Mouse (Mus musculus) liver, embryonic 16.5 days (tissue): ENCODE measurements around the gene Ak1. TPM values are rescaled to one million over a fixed set of nuclear protein-coding genes. Genes with fewer than 3 reads are reported as not detected.

Experiments used
- ATAC-seq: fragments of 200-750 bp; cut with Nextera tagmentation; 2 replicates; pipeline ENCODE4 v1.8.0; 2017; ENCODE audit warnings: low read depth, mild to moderate bottlenecking, moderate number of reproducible peaks, moderate library complexity
- H3K27ac ChIP-seq: fragments of 300-500 bp; sonication (generic); 2 replicates; pipeline ENCODE4 v1.5.1; 2014; ENCODE audit warnings: mild to moderate bottlenecking, low read length
- H3K27me3 ChIP-seq: fragments of 300-500 bp; sonication (generic); 2 replicates; pipeline ENCODE4 v1.6.1; 2014; ENCODE audit warnings: low read depth, low read length, mixed read lengths; ENCODE audit not compliant: control insufficient read depth, insufficient read depth
- H3K36me3 ChIP-seq: fragments of 300-500 bp; sonication (generic); 2 replicates; pipeline ENCODE4 v1.6.1; 2014; ENCODE audit warnings: mild to moderate bottlenecking; ENCODE audit not compliant: control insufficient read depth, insufficient read depth
- H3K4me1 ChIP-seq: fragments of 300-500 bp; sonication (generic); 2 replicates; pipeline ENCODE4 v1.6.1; 2014; ENCODE audit warnings: low read depth, low read length, mixed read lengths; ENCODE audit not compliant: control insufficient read depth
- H3K4me2 ChIP-seq: fragments of 300-500 bp; sonication (generic); 2 replicates; pipeline ENCODE4 v1.6.1; 2014; ENCODE audit warnings: low read depth, low read length, mixed read lengths
- H3K4me3 ChIP-seq: fragments of 300-500 bp; sonication (generic); 2 replicates; pipeline ENCODE4 v1.5.1; 2014; ENCODE audit warnings: low read depth, mild to moderate bottlenecking, low read length
- H3K9ac ChIP-seq: fragments of 300-500 bp; sonication (generic); 2 replicates; pipeline ENCODE4 v1.6.1; 2014; ENCODE audit warnings: low read depth, low read length
- H3K9me3 ChIP-seq: fragments of 300-500 bp; sonication (generic); replicated peaks from 2 replicates; pipeline ENCODE4 v1.6.1; 2016; ENCODE audit warnings: low read length; ENCODE audit not compliant: control insufficient read depth
- WGBS: fragments of 180-500 bp; shearing (Covaris S2); extraction: QIAGEN DNeasy Blood & Tissue Kit; methylation state at CpG from one replicate; pipeline ENCODE4 v1.1.7; 2014; ENCODE audit not compliant: insufficient replicate concordance; 5-methylcytosine and 5-hydroxymethylcytosine counted together
- microRNA counts: library from miRNA; unstranded; fragments of <30 nt; microRNA quantifications from one replicate; lab custom pipeline; 2016
- microRNA-seq: library from miRNA; unstranded; fragments of <30 nt; microRNA quantifications from one replicate; pipeline ENCODE4, GENCODE M21; 2016
- polyA plus RNA-seq: library from polyadenylated mRNA; unstranded; fragments of >200 nt; fragmentation: Nextera tagmentation; extraction: Ambion mirVana; gene quantifications from 2 replicates; pipeline ENCODE4 v1.2.1, GENCODE M21; 2015

Ak1 gene
- polyA plus RNA-seq, 1 experiment from 2014 or later: 7.9 TPM

DNA sequence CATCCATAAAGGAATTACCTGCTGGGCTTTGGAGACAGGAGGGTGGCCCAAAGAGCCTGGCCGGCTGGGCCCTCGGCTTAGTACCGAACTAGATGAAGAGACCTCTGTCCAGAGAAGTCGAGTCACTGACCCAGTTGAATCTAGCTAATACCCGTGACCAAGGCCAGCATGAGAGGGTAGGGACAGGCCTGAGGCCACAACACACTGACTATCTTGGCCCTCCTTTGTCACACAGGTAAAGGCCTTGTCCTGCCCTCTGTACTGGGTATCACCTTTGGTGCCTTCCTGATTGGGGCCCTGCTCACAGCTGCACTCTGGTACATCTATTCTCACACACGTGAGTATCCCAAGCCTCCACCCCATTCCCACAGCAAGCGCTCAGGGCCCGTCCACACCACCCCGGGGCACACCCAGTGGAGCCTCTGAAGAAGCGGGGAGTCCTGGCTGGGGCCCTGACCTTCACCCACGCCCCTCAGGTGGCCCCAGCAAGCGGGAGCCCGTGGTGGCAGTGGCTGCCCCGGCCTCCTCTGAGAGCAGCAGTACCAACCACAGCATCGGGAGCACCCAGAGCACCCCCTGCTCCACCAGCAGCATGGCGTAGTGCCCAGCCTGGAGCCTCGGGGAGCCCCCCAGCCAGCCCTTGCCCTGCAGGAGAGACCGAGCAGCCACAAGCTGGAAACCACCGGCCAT, 59.5 kb downstream of the Ak1 start:
- H3K4me3 ChIP-seq: no peak overlapping the region
- no peaks in the 10 kb centered on the region for H3K27me3 ChIP-seq
- no peaks in the 10 kb centered on the region for H3K9me3 ChIP-seq
- H3K9ac ChIP-seq: no peak overlapping the region
- no peak overlapping the region for H3K4me2 ChIP-seq
- H3K27ac ChIP-seq: no peak overlapping the region
- no peak for ATAC-seq
- H3K4me1 ChIP-seq: no peaks in the 10 kb centered on the region; the same call in 1 of the 2 replicates
- H3K36me3 ChIP-seq: peaks cover 14% of the 10 kb centered on the region
- WGBS: 77% methylated on average over 19 of the region's 19 CpGs

DNA sequence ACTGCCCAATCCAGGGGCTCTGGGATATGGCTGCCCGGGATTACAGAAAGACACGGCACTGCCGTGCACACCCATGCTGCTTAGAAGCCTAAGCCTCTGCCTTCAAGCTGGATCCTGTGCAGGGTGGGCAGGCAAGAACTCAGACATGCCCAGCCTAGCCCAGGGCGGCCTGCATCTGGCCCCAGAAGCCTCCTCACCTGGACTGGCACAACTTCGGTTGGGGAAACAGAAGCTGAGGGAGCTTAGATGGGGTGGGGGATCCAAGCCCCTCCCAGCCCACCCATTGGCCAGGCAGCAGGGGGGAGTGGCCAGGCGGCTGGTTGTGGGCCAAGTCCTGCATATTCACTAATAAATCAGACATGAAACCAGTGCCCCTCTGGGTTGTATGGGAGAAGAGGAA, 60.2 kb downstream of the Ak1 start:
- Histone ChIP-seq H3K36me3 (peaks cover 18% of the 10 kb centered on the region), H3K4me1 (no peaks in the 10 kb centered on the region; the same call in 1 of the 2 replicates), H3K9ac (no peak overlapping the region), H3K9me3 (no peaks in the 10 kb centered on the region), H3K4me3 (no peak overlapping the region), H3K4me2 (no peak overlapping the region), H3K27me3 (no peaks in the 10 kb centered on the region), H3K27ac (no peak overlapping the region)
- no peak for ATAC-seq
- WGBS: 66% methylated on average over 6 of the region's 6 CpGs

- Histone ChIP-seq H3K27ac (no peak overlapping the region), H3K36me3 (peaks cover 20% of the 10 kb centered on the region), H3K9me3 (no peaks in the 10 kb centered on the region), H3K4me2 (no peak overlapping the region), H3K4me3 (no peak overlapping the region), H3K4me1 (no peaks in the 10 kb centered on the region; the same call in 1 of the 2 replicates), H3K9ac (no peak overlapping the region), H3K27me3 (no peaks in the 10 kb centered on the region)
- 68% methylated on average over 14 of the region's 14 CpGs for WGBS
- no peak for ATAC-seq
Measured at GRCm38 (mm10) chr2:32682721-32683417, 61.3 kb downstream of the Ak1 start.

GRCm38 (mm10) chr2:32683701-32684100, 62.1 kb downstream of the Ak1 start:
- Histone ChIP-seq H3K27ac (no peak overlapping the region), H3K9me3 (no peaks in the 10 kb centered on the region), H3K4me2 (no peak overlapping the region), H3K36me3 (peaks cover 20% of the 10 kb centered on the region), H3K27me3 (no peaks in the 10 kb centered on the region), H3K9ac (no peak overlapping the region), H3K4me3 (no peak overlapping the region), H3K4me1 (no peaks in the 10 kb centered on the region; the same call in 1 of the 2 replicates)
- no peak for ATAC-seq
- 78% methylated on average over 10 of the region's 10 CpGs for WGBS

MicroRNA genes within 50 kb of the gene (microRNA counts, 519-probe panel; counts per million panel counts)
- microRNA mmu-miR-1954 (lab: Ali Mortazavi, UCI): 60.7 counts per million

Small RNA genes lying within 50 kb of the gene (microRNA-seq; reads per million reads assigned to microRNA genes)
- gene Gm47291: not detected
- not detected for gene Mir1954

Other genes with a start within 250 kb of the Ak1 start
- gene 1110008P14Rik, start 239.8 kb upstream of the Ak1 start, polyA plus RNA-seq: 20.2 and 21.6 TPM in 2 replicates
- 212 and 273 TPM in 2 replicates for gene Lcn2, start 233.5 kb upstream of the Ak1 start, polyA plus RNA-seq
- 9.4 and 11.0 TPM in 2 replicates for gene Ptges2, start 225.9 kb upstream of the Ak1 start, polyA plus RNA-seq
- gene Naif1, start 171.3 kb upstream of the Ak1 start, polyA plus RNA-seq: 1.9 and 2.0 TPM in 2 replicates
- 9.5 and 9.7 TPM in 2 replicates for gene Slc25a25, start 170.3 kb upstream of the Ak1 start, polyA plus RNA-seq
- gene Fam102a, start 86.4 kb upstream of the Ak1 start, polyA plus RNA-seq: 1.6 TPM in 2 replicates
- 44.8 and 47.9 TPM in 2 replicates for gene Dpm2, start 50.9 kb upstream of the Ak1 start, polyA plus RNA-seq
- not detected in 2 replicates for gene Pip5kl1, start 47.0 kb upstream of the Ak1 start, polyA plus RNA-seq
- gene 9430097D07Rik, start 46.1 kb upstream of the Ak1 start, polyA plus RNA-seq: 0.06 TPM in 1 of 2 replicates, not detected in the other
- gene St6galnac4, start 34.7 kb upstream of the Ak1 start, polyA plus RNA-seq: 6.0 and 7.4 TPM in 2 replicates
- 12.0 and 12.8 TPM in 2 replicates for gene St6galnac6, start 22.0 kb upstream of the Ak1 start, polyA plus RNA-seq
- 25.9 and 29.3 TPM in 2 replicates for gene Eng, start 24.8 kb downstream of the Ak1 start, polyA plus RNA-seq
- gene Fpgs, start 82.4 kb downstream of the Ak1 start, polyA plus RNA-seq: 49.7 and 56.2 TPM in 2 replicates
- gene Cdk9, start 91.3 kb downstream of the Ak1 start, polyA plus RNA-seq: 40.2 and 43.8 TPM in 2 replicates
- gene Sh2d3c, start 99.3 kb downstream of the Ak1 start, polyA plus RNA-seq: 7.1 and 8.6 TPM in 2 replicates
- not detected in 2 replicates for gene 6330409D20Rik, start 119.3 kb downstream of the Ak1 start, polyA plus RNA-seq
- gene Tor2a, start 135.5 kb downstream of the Ak1 start, polyA plus RNA-seq: 25.7 and 26.1 TPM in 2 replicates
- gene Ttc16, start 153.9 kb downstream of the Ak1 start, polyA plus RNA-seq: 0.07 and 0.11 TPM in 2 replicates
- 1.2 TPM in 2 replicates for gene Ptrh1, start 154.0 kb downstream of the Ak1 start, polyA plus RNA-seq
- gene Cfap157, start 162.7 kb downstream of the Ak1 start, polyA plus RNA-seq: 0.05 TPM in 1 of 2 replicates, not detected in the other
- gene Stxbp1, start 225.5 kb downstream of the Ak1 start, polyA plus RNA-seq: 2.6 and 2.9 TPM in 2 replicates